Mouse (Mus musculus): ENCODE results near the gene Apbb1ip. TPM values are rescaled to one million over a fixed set of nuclear protein-coding genes. Genes with fewer than 3 reads are reported as not detected.

Gene Apbb1ip
- polyA plus RNA-seq, 1 experiment = 3.5 TPM

- no peak for TF ChIP-seq CTCF (IDR thresholded peaks at IDR 0.05; ENCODE audit: extremely low read depth, insufficient read depth, low read length)
- TF ChIP-seq POLR2A (IDR thresholded peaks at IDR 0.05; ENCODE audit: extremely low read depth, insufficient read depth, low read length) = no peak
- no peak overlapping the region for H3K4me3 ChIP-seq (ENCODE audit: insufficient read depth, low read length)
- H3K4me1 ChIP-seq (ENCODE audit: control insufficient read depth, insufficient read depth, low read length) = no peaks in the 10 kb centered on the region
- H3K27ac ChIP-seq (ENCODE audit: insufficient read depth, low read length) = no peak overlapping the region
Observed at GRCm38 (mm10) chr2:22771311-22771710, 2.6 kb upstream of the Apbb1ip start.

GRCm38 (mm10) chr2:22774181-22774751, 372 bp downstream of the Apbb1ip start:
- H3K27ac ChIP-seq (ENCODE audit: insufficient read depth, low read length) = peak overlapping the region; percentile 49; the same call in 1 of the 2 replicates
- H3K4me3 ChIP-seq (ENCODE audit: insufficient read depth, low read length) = peak overlapping the region; percentile 58
- TF ChIP-seq CTCF (IDR thresholded peaks at IDR 0.05; ENCODE audit: extremely low read depth, insufficient read depth, low read length) (no peak), POLR2A (IDR thresholded peaks at IDR 0.05; ENCODE audit: extremely low read depth, insufficient read depth, low read length) (peak; percentile 38; the same call in 1 of the 2 replicates)
- H3K4me1 ChIP-seq (ENCODE audit: control insufficient read depth, insufficient read depth, low read length) = no peaks in the 10 kb centered on the region

DNA sequence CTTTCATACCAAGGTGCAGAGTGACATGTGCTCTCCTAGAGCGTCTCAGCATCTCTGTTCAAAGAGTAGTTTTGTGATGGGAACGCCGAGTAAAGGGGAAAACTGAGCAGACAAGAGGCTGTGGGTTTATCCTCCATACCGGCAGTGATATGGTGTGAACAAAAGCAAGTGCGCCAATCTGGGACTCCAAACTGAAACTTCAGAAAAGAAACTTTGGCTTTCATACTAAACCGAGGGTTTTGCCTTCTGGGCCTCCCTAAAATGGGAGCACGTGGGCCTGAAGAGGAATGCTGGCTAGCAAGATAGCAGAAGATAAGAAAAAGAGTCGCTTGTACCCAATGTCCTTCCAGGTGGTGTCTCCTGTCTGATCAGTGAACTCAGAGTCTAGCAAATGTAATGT, 1.3 kb downstream of the Apbb1ip start:
- no peak for TF ChIP-seq POLR2A (IDR thresholded peaks at IDR 0.05; ENCODE audit: extremely low read depth, insufficient read depth, low read length)
- TF ChIP-seq CTCF (IDR thresholded peaks at IDR 0.05; ENCODE audit: extremely low read depth, insufficient read depth, low read length) = no peak
- Histone ChIP-seq H3K4me1 (ENCODE audit: control insufficient read depth, insufficient read depth, low read length) (no peaks in the 10 kb centered on the region), H3K4me3 (ENCODE audit: insufficient read depth, low read length) (peak overlapping the region; percentile 28; the same call in 1 of the 2 replicates), H3K27ac (ENCODE audit: insufficient read depth, low read length) (no peak overlapping the region)

GRCm38 (mm10) chr2:22775681-22776080, 1.8 kb downstream of the Apbb1ip start:
- no peak overlapping the region for H3K27ac ChIP-seq (ENCODE audit: insufficient read depth, low read length)
- no peaks in the 10 kb centered on the region for H3K4me1 ChIP-seq (ENCODE audit: control insufficient read depth, insufficient read depth, low read length)
- no peak overlapping the region for H3K4me3 ChIP-seq (ENCODE audit: insufficient read depth, low read length)
- TF ChIP-seq CTCF (IDR thresholded peaks at IDR 0.05; ENCODE audit: extremely low read depth, insufficient read depth, low read length) = no peak
- TF ChIP-seq POLR2A (IDR thresholded peaks at IDR 0.05; ENCODE audit: extremely low read depth, insufficient read depth, low read length) = no peak

GRCm38 (mm10) chr2:22776568-22777230, 2.8 kb downstream of the Apbb1ip start:
- no peak for TF ChIP-seq POLR2A (IDR thresholded peaks at IDR 0.05; ENCODE audit: extremely low read depth, insufficient read depth, low read length)
- TF ChIP-seq CTCF (IDR thresholded peaks at IDR 0.05; ENCODE audit: extremely low read depth, insufficient read depth, low read length) = no peak

GRCm38 (mm10) chr2:22777757-22778156, 3.9 kb downstream of the Apbb1ip start:
- Histone ChIP-seq H3K27ac (ENCODE audit: insufficient read depth, low read length) (no peak overlapping the region), H3K4me3 (ENCODE audit: insufficient read depth, low read length) (no peak overlapping the region), H3K4me1 (ENCODE audit: control insufficient read depth, insufficient read depth, low read length) (no peaks in the 10 kb centered on the region)
- TF ChIP-seq CTCF (IDR thresholded peaks at IDR 0.05; ENCODE audit: extremely low read depth, insufficient read depth, low read length) = no peak
- TF ChIP-seq POLR2A (IDR thresholded peaks at IDR 0.05; ENCODE audit: extremely low read depth, insufficient read depth, low read length) = no peak

More at GRCm38 (mm10) chr2:22776568-22777230, 2.8 kb downstream of the Apbb1ip start:
- H3K4me1 ChIP-seq (ENCODE audit: control insufficient read depth, insufficient read depth, low read length) = no peaks in the 10 kb centered on the region
- no peak overlapping the region for H3K4me3 ChIP-seq (ENCODE audit: insufficient read depth, low read length)
- H3K27ac ChIP-seq (ENCODE audit: insufficient read depth, low read length) = no peak overlapping the region

DNA sequence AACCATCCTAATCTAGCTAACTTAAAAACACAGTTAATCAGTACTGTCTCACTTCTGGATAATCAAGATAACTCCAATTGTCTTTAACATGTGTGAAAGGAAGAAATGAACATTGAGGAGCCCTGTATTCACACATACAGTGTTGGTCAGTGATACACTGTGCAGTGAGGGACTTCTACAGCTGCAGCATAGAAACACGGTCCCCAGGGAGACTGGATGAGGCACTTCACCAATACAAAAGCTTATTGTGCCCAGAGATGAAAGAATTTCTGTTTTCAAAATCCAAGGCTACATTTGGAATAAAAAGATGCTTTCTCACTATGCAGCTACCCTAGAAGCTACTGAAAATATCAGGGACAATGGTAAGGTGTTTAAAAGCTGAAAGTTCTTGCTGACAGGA, 7.0 kb downstream of the Apbb1ip start:
- peak overlapping the region; percentile 57; the same call in 1 of the 2 replicates for H3K27ac ChIP-seq (ENCODE audit: insufficient read depth, low read length)
- H3K4me3 ChIP-seq (ENCODE audit: insufficient read depth, low read length) = no peak overlapping the region
- no peak for TF ChIP-seq POLR2A (IDR thresholded peaks at IDR 0.05; ENCODE audit: extremely low read depth, insufficient read depth, low read length)
- no peak for TF ChIP-seq CTCF (IDR thresholded peaks at IDR 0.05; ENCODE audit: extremely low read depth, insufficient read depth, low read length)
- no peaks in the 10 kb centered on the region for H3K4me1 ChIP-seq (ENCODE audit: control insufficient read depth, insufficient read depth, low read length)

DNA sequence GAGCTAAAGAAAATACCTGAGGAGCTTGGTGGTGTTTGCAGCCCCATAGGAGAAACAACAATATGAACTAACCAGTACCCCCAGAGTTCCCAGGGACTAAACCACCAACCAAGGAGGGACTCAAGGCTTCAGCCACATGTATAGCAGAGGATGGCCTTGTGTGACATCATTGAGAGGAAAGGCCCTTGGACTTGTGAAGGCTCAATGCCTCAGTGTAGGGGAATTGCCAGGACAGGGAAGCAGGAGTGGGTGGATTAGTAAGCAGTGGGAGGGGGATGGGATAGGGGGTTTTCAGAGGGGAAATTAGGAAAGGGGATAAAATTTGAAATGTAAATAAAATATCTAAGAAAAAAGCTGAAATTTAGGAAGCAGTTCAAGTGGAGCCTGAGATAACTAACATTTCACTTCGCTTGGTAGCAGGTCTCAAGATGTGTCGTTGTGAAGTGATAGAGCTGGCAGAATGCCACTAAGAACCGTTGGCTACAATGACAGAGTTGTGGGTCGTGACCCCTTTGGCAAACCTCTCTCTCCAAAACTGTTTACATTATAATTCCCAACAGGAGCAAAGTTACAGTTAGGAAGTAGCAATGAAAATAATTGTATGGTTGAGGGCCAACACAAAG, 7.6 kb downstream of the Apbb1ip start:
- no peak overlapping the region for H3K4me3 ChIP-seq (ENCODE audit: insufficient read depth, low read length)
- no peaks in the 10 kb centered on the region for H3K4me1 ChIP-seq (ENCODE audit: control insufficient read depth, insufficient read depth, low read length)
- TF ChIP-seq POLR2A (IDR thresholded peaks at IDR 0.05; ENCODE audit: extremely low read depth, insufficient read depth, low read length) (no peak), CTCF (IDR thresholded peaks at IDR 0.05; ENCODE audit: extremely low read depth, insufficient read depth, low read length) (no peak)
- H3K27ac ChIP-seq (ENCODE audit: insufficient read depth, low read length) = peak overlapping the region; percentile 57; the same call in 1 of the 2 replicates

DNA sequence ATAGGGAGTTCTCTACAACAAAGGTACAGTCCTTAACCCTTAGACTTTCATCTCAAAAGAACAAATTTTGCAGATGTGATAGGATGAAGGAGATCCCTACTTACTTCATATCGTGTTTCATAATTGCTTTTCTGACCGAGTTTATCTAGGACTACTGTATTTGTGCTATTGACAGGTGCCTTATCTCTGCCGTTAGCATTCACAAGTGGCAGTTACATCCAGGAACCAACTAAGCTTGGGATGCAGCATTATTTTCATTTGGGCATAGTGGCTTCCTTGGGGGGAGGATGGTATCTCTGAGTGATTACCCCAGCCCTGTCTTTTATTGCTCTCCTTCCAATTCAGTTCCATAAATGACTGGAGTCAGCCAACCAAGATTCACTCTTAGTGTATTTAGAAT, 8.2 kb downstream of the Apbb1ip start:
- TF ChIP-seq CTCF (IDR thresholded peaks at IDR 0.05; ENCODE audit: extremely low read depth, insufficient read depth, low read length) = no peak
- H3K4me1 ChIP-seq (ENCODE audit: control insufficient read depth, insufficient read depth, low read length) = no peaks in the 10 kb centered on the region
- H3K4me3 ChIP-seq (ENCODE audit: insufficient read depth, low read length) = no peak overlapping the region
- no peak overlapping the region for H3K27ac ChIP-seq (ENCODE audit: insufficient read depth, low read length)
